Mouse (Mus musculus) cortical plate, adult 2 months (tissue): ENCODE measurements at regions not wholly inside any gene's neighbourhood (a gene's known extent, or its start where the extent isn't known, plus 50 kb on each side); places are given as distances from the start of the nearest gene placed in this dataset.

Source experiments
- CTCF ChIP-seq: fragments of 200-500 bp; IDR thresholded peaks from 2 replicates; pipeline ENCODE4 v1.5.1; 2011; ENCODE audit warnings: mild to moderate bottlenecking, control low read depth, low read length; ENCODE audit not compliant: insufficient read depth; ENCODE audit errors: extremely low read depth
- POLR2A ChIP-seq: fragments of 200-500 bp; IDR thresholded peaks from 2 replicates; pipeline ENCODE4 v1.6.1; 2011; ENCODE audit warnings: mild to moderate bottlenecking, low read length, control low read depth; ENCODE audit not compliant: insufficient read depth; ENCODE audit errors: extremely low read depth

- TF ChIP-seq CTCF (no peak), POLR2A (no peak)
These were observed 227.2 kb downstream of the Lpin1 start for GRCm38 (mm10) chr12:16383499-16383935.
